Mouse (Mus musculus) lung, adult 2 months (tissue): ENCODE results near the gene Pnldc1.

ENCODE experiments used
- CTCF ChIP-seq: fragments of 200-500 bp; IDR thresholded peaks from 2 replicates; pipeline ENCODE4 v1.5.1; 2011; ENCODE audit warnings: mild to moderate bottlenecking, low read length, control low read depth; ENCODE audit not compliant: insufficient read depth
- POLR2A ChIP-seq: fragments of 200-500 bp; IDR thresholded peaks from 2 replicates; pipeline ENCODE4 v1.6.1; 2011; ENCODE audit warnings: low read depth, mild to moderate bottlenecking, control low read depth, low read length, borderline replicate concordance; ENCODE audit errors: extremely low read depth

GRCm38 (mm10) chr17:12887021-12887775, 22.8 kb downstream of the Pnldc1 start:
- no peak for TF ChIP-seq POLR2A
- TF ChIP-seq CTCF, result no peak
